Mouse (Mus musculus): ENCODE measurements around the gene Desi1.

GRCm38 (mm10) chr15:82022535-82023088 is 11.1 kb downstream of the Desi1 start:
- TF ChIP-seq CTCF (IDR thresholded peaks at IDR 0.05) = no peak
- TF ChIP-seq EP300 (IDR thresholded peaks at IDR 0.05) = no peak
